Mouse (Mus musculus): ENCODE results near the gene C1ql4. TPM values are rescaled to one million over a fixed set of nuclear protein-coding genes. Genes with fewer than 3 reads are reported as not detected.
"Not testable (repeated sequence)": the region's sequence is repeated elsewhere in the genome, so short reads cannot be mapped to it uniquely, and the experiment has no call there.

The C1ql4 gene
- total and polyA plus RNA-seq, 3 experiments: not detected

GRCm38 (mm10) chr15:99053373-99053772 is 34.2 kb downstream of the C1ql4 start:
- peaks cover 12% of the 10 kb centered on the region for H3K4me1 ChIP-seq (ENCODE audit: insufficient read depth, low read depth, low read length)
- peaks cover 2% of the 10 kb centered on the region; the same call in 1 of the 2 replicates for H3K9me3 ChIP-seq (replicated peaks)
- no peak for DNase-seq (ENCODE audit: low spot score)
- no peak overlapping the region for H3K4me3 ChIP-seq (ENCODE audit: low read depth, low read length)
- H3K27me3 ChIP-seq (ENCODE audit: insufficient read depth, low read length): peaks cover 53% of the 10 kb centered on the region
- no peak for ATAC-seq (ENCODE audit: extremely low read depth, insufficient number of reproducible peaks, low FRiP score, poor library complexity, severe bottlenecking)
- TF ChIP-seq POLR2AphosphoS5 (IDR thresholded peaks at IDR 0.05; ENCODE audit: insufficient replicate concordance, low read depth, low read length) (no peak), CTCF (IDR thresholded peaks at IDR 0.05; ENCODE audit: low read depth, low read length) (no peak), TAL1 (conservative IDR thresholded peaks at IDR 0.05; ENCODE audit: low read depth, low read length) (no peak), GATA1 (IDR thresholded peaks at IDR 0.05; ENCODE audit: borderline replicate concordance, low read length) (no peak), GATA2 (IDR thresholded peaks at IDR 0.05; ENCODE audit: borderline replicate concordance, low read depth, low read length) (no peak)
- H3K36me3 ChIP-seq (replicated peaks): no peaks in the 10 kb centered on the region

GRCm38 (mm10) chr15:99049473-99050253 is 38.0 kb downstream of the C1ql4 start:
- DNase-seq (ENCODE audit: low spot score) (no peak), ATAC-seq (ENCODE audit: extremely low read depth, insufficient number of reproducible peaks, low FRiP score, poor library complexity, severe bottlenecking) (no peak)
- Histone ChIP-seq H3K27me3 (ENCODE audit: insufficient read depth, low read length) (peaks cover 36% of the 10 kb centered on the region), H3K4me1 (ENCODE audit: insufficient read depth, low read depth, low read length) (peaks cover 13% of the 10 kb centered on the region), H3K4me3 (ENCODE audit: low read depth, low read length) (no peak overlapping the region), H3K9me3 (replicated peaks) (no peaks in the 10 kb centered on the region), H3K36me3 (replicated peaks) (no peaks in the 10 kb centered on the region)
- TF ChIP-seq CTCF (IDR thresholded peaks at IDR 0.05; ENCODE audit: low read depth, low read length) (peak; percentile 92), TAL1 (conservative IDR thresholded peaks at IDR 0.05; ENCODE audit: low read depth, low read length) (no peak)

GRCm38 (mm10) chr15:99045734-99046133 is 41.9 kb downstream of the C1ql4 start:
- Histone ChIP-seq H3K4me1 (ENCODE audit: insufficient read depth, low read depth, low read length) (peaks cover 13% of the 10 kb centered on the region), H3K27me3 (ENCODE audit: insufficient read depth, low read length) (peaks cover 29% of the 10 kb centered on the region)
- H3K9me3 ChIP-seq (replicated peaks); H3K4me3 ChIP-seq (ENCODE audit: low read depth, low read length); DNase-seq (ENCODE audit: low spot score); H3K36me3 ChIP-seq (replicated peaks); ATAC-seq (ENCODE audit: extremely low read depth, insufficient number of reproducible peaks, low FRiP score, poor library complexity, severe bottlenecking): not testable (repeated sequence)

GRCm38 (mm10) chr15:99044854-99045253 is 42.8 kb downstream of the C1ql4 start:
- no peak for ATAC-seq (ENCODE audit: extremely low read depth, insufficient number of reproducible peaks, low FRiP score, poor library complexity, severe bottlenecking)
- no peak overlapping the region for H3K4me3 ChIP-seq (ENCODE audit: low read depth, low read length)
- H3K36me3 ChIP-seq (replicated peaks): peaks cover 3% of the 10 kb centered on the region
- H3K27me3 ChIP-seq (ENCODE audit: insufficient read depth, low read length): peaks cover 27% of the 10 kb centered on the region
- no peak for DNase-seq (ENCODE audit: low spot score)
- TF ChIP-seq POLR2AphosphoS5 (IDR thresholded peaks at IDR 0.05; ENCODE audit: insufficient replicate concordance, low read depth, low read length) (no peak), CTCF (IDR thresholded peaks at IDR 0.05; ENCODE audit: low read depth, low read length) (no peak), TAL1 (conservative IDR thresholded peaks at IDR 0.05; ENCODE audit: low read depth, low read length) (no peak), GATA1 (IDR thresholded peaks at IDR 0.05; ENCODE audit: borderline replicate concordance, low read length) (no peak), GATA2 (IDR thresholded peaks at IDR 0.05; ENCODE audit: borderline replicate concordance, low read depth, low read length) (no peak)
- H3K4me1 ChIP-seq (ENCODE audit: insufficient read depth, low read depth, low read length): peaks cover 13% of the 10 kb centered on the region
- no peaks in the 10 kb centered on the region for H3K9me3 ChIP-seq (replicated peaks)

GRCm38 (mm10) chr15:99042334-99042733 is 45.3 kb downstream of the C1ql4 start:
- DNase-seq (ENCODE audit: low spot score): no peak
- TF ChIP-seq GATA2 (IDR thresholded peaks at IDR 0.05; ENCODE audit: borderline replicate concordance, low read depth, low read length): no peak
- no peak for TF ChIP-seq TAL1 (conservative IDR thresholded peaks at IDR 0.05; ENCODE audit: low read depth, low read length)
- no peak for TF ChIP-seq GATA1 (IDR thresholded peaks at IDR 0.05; ENCODE audit: borderline replicate concordance, low read length)
- TF ChIP-seq POLR2AphosphoS5 (IDR thresholded peaks at IDR 0.05; ENCODE audit: insufficient replicate concordance, low read depth, low read length): no peak
- TF ChIP-seq CTCF (IDR thresholded peaks at IDR 0.05; ENCODE audit: low read depth, low read length): no peak

GRCm38 (mm10) chr15:99040920-99041856 is 46.4 kb downstream of the C1ql4 start:
- H3K9me3 ChIP-seq (replicated peaks): no peaks in the 10 kb centered on the region
- H3K4me1 ChIP-seq (ENCODE audit: insufficient read depth, low read depth, low read length): peaks cover 13% of the 10 kb centered on the region; the same call in 1 of the 2 replicates
- H3K4me3 ChIP-seq (ENCODE audit: low read depth, low read length): no peak overlapping the region
- H3K27me3 ChIP-seq (ENCODE audit: insufficient read depth, low read length): peaks cover 16% of the 10 kb centered on the region
- no peak for ATAC-seq (ENCODE audit: extremely low read depth, insufficient number of reproducible peaks, low FRiP score, poor library complexity, severe bottlenecking)
- DNase-seq (ENCODE audit: low spot score): no peak
- TF ChIP-seq GATA2 (IDR thresholded peaks at IDR 0.05; ENCODE audit: borderline replicate concordance, low read depth, low read length) (no peak), TAL1 (conservative IDR thresholded peaks at IDR 0.05; ENCODE audit: low read depth, low read length) (no peak), GATA1 (IDR thresholded peaks at IDR 0.05; ENCODE audit: borderline replicate concordance, low read length) (no peak), CTCF (IDR thresholded peaks at IDR 0.05; ENCODE audit: low read depth, low read length) (no peak), POLR2AphosphoS5 (IDR thresholded peaks at IDR 0.05; ENCODE audit: insufficient replicate concordance, low read depth, low read length) (no peak)
- H3K36me3 ChIP-seq (replicated peaks): peaks cover 30% of the 10 kb centered on the region

More at GRCm38 (mm10) chr15:99042334-99042733, 45.3 kb downstream of the C1ql4 start:
- H3K9me3 ChIP-seq (replicated peaks): no peaks in the 10 kb centered on the region
- no peak overlapping the region for H3K4me3 ChIP-seq (ENCODE audit: low read depth, low read length)
- no peak for ATAC-seq (ENCODE audit: extremely low read depth, insufficient number of reproducible peaks, low FRiP score, poor library complexity, severe bottlenecking)
- peaks cover 11% of the 10 kb centered on the region; the same call in 1 of the 2 replicates for H3K4me1 ChIP-seq (ENCODE audit: insufficient read depth, low read depth, low read length)
- peaks cover 22% of the 10 kb centered on the region for H3K36me3 ChIP-seq (replicated peaks)
- H3K27me3 ChIP-seq (ENCODE audit: insufficient read depth, low read length): peaks cover 23% of the 10 kb centered on the region
